Mouse (Mus musculus): ENCODE results near the gene Plekhg6.

Gene Plekhg6

DNA sequence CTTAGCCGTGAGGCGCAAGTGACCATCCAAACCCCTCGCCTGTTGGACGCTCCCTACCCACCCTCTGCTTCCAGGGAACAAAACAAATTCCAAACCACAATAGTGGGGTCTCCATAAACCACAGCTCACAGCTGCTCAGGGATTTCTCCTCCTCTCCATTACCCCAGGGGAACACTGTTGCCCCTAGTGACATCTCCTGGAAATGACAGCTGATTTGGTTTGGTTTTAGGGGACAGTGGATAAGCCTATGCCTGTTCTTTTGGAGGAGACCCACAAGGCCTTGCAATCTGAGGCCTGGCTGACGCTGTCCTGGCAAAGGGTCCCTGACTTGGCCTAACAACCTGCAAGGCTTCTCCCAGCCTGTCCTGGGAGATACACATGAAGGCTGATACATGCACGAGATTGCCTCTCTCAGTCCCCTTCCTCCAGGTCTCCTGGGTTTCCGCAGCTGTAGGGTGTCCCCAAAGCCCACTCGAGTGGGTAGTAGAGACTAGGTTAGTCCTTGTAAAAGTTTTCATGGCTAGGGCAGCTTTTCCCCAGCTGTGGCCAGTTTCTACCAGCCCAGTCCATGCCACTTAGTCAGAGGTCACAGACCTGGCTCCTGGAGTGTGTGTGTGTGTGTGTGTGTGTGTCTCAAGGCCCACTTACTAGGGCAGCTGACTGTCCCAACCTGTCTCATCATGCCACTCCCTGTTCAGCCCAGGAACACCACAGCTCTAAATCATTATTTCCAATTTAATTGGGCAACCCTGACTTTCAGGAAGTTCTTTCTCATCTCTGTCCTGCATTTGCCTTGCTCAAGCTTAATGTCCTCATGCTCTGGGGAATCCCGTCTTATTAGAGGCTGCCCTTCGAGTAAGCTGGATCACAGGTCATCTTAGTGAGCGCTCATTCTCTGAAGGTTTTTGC, 4.7 kb upstream of the Plekhg6 start:
- DNase-seq (ENCODE audit: low spot score) = no peak

DNA sequence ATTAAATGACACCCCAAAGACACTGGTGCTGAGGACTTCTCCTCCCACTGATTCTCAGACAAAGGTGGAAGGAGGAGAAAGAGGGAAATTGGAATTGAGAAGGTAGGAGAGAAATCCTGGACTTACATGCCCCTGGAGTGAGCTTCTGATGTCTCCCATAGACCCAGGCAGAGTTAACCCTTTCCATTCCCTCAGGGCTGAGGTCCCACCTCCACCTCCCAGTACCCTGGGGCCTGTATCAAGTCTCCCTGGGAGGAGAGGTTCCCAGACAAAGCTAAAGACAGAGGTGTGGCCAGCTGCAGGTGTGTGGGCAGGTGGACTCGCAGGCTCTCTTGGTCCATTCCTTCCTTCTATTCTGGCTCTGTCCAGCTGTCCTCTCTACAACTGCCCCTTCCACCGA, 1.4 kb upstream of the Plekhg6 start:
- DNase-seq (ENCODE audit: low spot score) = no peak

DNA sequence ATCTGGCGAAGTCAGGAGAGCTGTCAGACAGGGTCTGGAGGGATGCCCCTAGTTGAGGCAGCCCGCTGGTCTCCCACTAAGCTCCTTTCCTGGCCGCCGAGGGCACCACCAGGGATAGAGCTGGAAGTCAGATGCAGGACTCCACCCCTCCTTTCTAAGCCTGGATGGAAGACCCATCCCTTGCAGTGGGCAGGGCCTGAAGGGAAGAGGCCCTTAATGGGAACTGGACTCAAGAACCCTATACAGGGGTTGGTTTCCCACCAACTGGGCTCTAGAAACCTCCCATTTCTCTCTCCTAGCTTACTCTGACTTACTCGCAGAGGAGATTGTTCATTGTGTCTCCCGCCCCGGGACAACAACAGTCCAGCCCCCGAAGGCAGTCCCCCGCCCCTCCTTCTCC, 812 bp downstream of the Plekhg6 start:
- DNase-seq (ENCODE audit: low spot score) = no peak

DNA sequence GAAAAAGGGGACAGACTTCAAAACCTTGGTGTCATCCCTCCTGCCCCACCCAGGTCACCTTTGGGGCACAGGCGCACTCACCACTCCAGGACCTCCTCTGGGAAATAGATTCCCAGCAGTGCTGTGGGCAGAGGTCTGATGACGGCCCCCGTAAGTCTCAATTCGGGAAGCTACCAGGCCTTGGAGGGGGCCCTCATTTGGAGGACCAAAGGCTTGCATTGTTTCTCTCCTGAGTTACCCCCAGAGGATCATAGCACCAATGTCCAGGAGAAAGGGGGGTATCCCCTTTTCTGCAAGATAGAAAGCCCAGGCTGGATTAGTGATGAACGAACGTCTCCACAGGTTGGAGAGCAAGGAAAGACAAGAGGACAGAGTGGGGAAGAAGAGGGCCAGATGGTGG, 2.0 kb downstream of the Plekhg6 start:
- DNase-seq (ENCODE audit: low spot score) = no peak

DNA sequence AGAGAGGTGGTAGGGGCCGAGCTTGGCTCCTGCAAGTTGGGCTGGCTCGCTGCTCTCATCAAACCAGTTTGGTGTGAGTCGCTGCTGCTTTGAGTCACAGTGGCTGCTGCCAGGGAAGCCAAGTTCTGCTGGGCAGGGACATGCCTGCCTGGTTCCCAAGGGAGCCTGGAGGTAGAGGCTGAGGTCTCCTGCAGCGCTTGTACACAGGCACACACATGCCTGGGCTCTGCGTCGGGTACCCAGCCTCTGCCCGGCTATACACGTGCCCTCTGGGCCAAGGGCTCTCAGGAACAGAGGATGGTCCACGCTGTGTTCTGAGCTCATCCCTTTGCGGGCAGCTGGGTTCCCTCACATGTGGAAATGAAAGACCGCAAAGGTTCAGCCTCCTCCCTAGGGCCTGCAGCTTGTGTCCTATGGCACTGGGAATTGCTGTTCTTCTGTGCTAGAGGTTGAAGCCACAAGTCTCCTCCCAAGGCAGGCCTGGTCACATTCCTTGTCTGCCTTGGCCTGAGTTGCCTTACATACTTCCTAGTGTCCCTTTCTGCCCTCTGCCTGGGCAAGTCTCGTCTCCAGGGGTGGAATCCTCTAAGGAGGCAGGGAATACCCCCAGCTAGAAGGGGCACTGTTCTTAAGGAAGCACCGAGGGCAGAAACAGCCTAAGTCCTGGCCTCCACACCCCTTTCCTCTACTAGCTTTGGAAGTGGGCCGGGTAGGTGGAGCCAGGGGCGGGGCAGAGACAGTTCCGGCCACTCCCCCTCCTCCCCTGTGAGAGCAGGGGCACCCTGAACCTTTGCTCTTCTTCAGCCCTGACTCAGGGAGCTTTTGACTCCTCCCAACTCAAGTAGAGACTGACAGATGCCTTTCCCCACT, 2.8 kb downstream of the Plekhg6 start:
- peak; percentile 22 for DNase-seq (ENCODE audit: low spot score)

DNA sequence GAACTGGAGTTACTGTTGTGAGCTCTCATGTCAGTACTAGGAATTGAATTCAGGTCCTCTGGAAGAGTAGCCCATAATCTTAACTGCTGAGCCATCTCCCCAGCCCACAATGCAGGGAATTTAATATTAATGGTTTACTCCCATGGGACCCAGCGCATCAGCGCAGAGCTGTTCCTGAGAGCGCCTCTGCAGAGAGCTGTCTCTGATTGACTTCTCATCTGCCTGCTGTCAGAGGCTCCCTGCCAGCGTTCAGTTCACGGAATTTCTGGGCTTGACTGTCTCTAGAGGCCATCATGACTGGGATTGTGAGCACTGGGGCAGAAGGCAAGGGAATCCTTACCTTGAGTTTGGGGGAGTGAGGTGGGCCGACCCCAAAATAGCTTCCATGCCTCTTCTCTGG, 3.6 kb downstream of the Plekhg6 start:
- no peak for DNase-seq (ENCODE audit: low spot score)

DNA sequence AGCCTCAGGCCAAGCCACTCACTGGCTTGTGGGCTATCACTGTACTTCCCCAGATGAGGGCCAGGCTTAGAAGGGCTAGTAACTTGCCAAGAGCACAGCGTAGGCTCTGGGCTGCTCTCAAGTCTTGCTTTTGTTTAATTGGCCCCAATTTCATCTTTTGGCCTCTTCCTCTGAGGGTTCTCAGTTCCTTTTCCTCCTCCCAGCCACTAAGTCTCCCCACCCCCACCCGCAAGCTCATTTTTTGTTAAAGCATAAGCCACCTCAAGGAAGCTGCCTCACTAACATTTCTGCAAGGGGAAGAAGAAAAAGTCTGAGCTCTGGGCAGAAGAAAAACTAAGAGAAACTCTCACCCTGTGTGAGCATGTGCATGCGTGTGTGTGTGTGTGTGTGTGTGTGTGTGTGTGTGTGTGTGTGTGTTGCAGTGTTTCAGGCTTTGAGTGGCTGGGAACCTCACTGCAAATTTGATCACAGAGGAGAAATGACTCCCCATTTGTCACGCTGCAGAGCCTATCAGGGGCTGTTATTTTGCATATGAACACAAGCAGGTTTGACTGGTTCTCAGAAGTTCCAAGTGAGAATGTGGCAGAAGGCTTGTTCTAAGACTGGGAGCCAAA, 12.7 kb downstream of the Plekhg6 start:
- no peak for DNase-seq (ENCODE audit: low spot score)

DNA sequence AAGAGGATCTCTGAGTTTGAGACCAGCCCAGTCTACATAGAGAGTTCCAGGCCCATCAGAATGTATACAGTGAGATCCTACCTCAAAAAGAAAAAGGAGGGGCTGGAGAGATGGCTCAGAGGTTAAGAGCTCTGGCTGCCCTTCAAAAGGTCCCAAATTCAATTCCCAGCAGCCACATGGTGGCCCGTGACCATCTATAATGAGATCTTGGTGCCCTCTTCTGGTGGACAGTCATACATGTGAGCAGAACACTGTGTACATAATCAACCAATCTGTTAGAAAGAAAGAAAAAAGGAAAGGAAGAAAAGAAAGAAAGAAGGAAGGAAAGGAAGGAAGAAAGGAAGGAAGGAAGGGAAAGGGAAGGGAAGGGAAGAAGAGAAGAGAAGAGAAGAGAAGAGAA, 14.5 kb downstream of the Plekhg6 start:
- no peak for DNase-seq (ENCODE audit: low spot score)

DNA sequence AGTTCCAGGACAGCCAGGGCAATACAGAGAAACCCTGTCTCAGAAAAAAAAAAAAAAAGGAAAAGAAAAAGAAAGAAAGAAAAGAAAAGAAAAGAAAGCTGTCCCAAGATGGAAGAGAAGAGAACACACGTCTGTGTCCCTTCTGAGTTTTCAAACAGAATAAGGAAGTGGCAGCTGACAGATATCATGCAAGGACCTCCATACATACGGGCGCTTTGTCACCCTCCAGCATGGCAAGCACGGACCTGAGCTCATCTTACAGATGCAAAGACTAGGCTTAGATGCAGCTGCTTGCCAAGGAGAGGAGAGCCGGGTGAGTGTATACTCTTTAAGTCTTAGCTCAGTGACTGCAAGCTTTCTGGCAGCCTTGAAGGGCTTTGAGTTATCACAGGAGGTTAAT, 15.1 kb downstream of the Plekhg6 start:
- no peak for DNase-seq (ENCODE audit: low spot score)

DNA sequence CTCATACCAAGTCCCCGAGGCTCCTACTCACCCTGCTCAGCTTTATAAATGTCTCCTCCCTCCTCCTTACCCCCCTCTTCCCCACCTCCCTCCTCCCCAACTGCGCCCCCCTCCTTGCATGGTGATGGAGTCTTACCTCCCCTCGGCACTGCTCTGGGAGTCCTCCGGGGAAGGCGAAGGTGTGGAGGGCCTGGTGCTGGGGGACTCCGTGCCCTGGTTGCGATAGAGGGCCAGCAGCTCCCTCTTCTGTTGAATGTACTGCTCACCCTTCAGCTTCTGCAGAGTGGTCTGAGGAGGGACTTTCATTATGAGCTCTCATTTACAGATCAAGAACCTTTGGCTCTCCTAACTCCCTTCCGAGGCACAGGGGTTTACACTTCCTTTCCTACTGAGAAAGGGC, 16.1 kb downstream of the Plekhg6 start:
- no peak for DNase-seq (ENCODE audit: low spot score)

DNA sequence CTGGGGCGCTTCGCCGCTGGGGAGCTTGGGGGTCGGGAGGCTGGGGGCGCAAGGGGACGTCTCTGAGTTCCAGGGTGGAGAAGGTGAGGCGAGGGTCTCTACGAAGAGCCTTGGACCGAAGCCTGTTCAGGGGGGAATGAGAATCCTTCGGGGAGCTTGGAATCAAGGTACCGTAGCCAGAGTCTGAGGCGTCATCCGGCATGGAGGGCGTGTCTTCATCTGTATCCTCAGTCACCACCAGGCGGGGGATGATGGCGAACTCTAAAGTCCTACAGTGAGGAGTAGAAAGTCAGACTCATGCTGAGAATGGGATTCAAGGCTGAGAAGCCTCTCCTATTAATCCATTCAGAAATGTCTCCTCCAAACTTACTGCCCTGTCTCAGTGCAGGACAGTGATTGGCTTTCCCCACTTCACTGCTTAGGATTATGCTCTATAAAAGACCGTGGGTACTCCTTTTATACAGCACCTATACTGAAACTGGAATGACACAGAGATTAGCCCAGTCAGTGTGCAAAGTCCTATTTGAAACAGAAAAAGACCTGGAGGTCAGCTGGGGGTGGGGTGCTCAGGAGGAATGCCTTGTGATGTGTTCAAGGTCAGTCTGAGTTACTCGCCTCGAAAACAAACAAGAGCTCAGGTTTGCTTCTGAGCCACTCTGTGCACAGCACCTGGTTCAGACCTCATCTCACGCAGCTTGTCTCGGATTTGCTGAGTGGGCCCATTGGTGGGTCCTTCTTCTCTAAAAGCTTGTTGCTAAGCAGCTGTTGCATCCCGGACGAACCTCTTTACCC, 16.9 kb downstream of the Plekhg6 start:
- DNase-seq (ENCODE audit: low spot score) = no peak

DNA sequence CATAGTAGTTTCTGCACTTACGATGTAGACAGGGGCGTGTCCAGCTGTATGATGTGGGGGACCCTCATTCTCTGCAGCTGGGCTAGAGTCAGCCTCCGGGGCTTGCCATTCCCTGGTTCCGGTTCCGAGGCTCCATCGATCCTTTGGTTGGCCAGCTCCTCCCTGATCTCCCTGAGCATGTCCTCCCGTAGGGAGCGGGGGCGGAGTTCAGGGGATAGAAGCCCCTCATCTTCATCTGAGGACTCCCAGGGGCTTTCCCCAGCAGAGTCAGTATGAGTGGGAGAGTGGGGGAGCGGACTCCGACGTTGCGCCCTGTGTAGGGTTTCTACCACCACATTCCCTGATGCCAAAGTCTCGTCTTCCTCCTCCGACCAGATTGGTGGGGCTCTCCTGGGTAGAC, 17.6 kb downstream of the Plekhg6 start:
- no peak for DNase-seq (ENCODE audit: low spot score)

DNA sequence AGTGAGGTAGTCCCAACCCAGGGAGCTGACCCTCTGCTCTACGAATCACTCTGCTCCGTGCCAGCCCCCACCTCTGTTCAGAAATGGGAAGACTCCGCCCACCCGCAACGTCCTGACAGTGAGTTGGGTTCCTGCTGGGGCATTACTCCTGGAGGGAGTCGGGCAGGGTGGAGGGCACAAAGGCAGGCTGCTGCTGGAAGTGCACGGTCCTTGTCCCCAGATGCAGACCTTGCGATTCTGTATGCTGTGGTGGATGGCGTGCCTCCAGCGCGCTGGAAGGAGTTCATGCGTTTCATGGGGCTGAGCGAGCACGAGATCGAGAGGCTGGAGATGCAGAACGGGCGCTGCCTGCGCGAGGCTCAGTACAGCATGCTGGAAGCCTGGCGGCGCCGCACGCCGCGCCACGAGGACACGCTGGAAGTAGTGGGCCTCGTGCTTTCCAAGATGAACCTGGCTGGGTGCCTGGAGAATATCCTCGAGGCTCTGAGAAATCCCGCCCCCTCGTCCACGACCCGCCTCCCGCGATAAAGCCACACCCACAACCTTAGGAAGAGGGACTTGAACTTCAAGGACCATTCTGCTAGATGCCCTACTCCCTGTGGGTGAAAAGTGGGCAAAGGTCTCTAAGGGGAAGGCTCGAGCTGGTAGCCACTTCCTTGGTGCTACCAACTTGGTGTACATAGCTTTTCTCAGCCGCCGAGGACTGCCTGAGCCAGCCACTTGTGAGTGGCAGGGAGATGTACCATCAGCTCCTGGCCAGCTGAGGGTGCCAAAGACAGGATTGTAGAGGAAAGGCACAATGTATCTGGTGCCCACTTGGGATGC, 18.9 kb downstream of the Plekhg6 start:
- no peak for DNase-seq (ENCODE audit: low spot score)

DNA sequence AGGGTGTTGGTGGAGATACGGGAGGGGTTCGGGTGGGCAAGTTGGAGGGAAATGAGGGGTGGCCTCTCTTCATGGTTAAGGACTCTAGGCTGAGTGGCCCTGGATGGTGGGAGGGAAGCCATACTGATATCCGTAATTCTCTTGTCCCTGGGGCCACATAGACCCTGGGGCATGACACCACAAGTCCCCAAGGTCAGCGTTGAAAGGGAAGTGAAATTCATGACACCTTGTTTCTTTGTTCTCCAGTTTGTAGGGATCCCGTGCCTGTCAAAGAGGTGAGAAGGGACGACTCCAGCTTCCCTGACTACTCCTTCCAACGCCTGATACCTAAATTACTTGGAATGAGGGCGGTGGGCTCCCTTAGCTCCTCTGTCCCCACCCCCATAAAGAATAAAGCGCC, 19.7 kb downstream of the Plekhg6 start:
- DNase-seq (ENCODE audit: low spot score) = no peak

DNA sequence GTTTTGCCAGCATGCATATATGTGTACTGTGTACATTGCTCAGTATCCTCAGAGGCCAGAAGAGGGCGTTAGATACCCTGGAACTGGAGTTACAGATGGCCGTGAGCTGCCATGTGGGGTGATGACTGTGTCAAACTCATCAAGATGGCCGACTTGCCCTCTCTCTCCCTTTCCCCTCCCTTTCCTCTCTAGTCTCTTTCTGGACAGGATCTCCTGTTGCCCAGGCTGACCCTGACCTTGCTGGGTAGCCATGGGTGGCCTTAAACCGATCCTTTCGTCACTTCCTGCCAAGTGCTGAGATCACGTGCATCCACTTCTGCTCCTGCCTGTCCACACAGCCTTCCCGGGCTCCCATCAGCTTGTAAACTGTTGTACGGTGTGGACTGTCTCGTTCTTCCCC, 20.6 kb downstream of the Plekhg6 start:
- no peak for DNase-seq (ENCODE audit: low spot score)

DNA sequence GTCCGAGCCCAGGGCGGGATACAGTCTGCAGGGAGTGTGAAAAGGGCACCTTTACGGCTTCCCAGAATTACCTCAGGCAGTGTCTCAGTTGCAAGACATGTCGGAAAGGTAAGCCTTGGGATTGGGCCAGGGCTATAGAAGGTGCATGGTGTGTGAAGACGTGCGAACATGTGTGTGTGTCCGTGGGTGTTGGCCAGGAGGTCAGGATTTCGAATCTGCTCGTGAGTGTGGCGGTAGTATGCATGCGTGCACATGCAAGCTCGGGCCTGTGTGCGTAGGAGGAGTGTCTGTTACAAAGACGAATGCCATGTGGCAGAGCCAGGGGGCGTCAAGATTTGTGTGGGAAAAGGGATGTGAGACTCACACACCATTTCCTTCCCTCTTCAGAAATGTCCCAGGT, 23.3 kb downstream of the Plekhg6 start:
- DNase-seq (ENCODE audit: low spot score) = no peak

DNA sequence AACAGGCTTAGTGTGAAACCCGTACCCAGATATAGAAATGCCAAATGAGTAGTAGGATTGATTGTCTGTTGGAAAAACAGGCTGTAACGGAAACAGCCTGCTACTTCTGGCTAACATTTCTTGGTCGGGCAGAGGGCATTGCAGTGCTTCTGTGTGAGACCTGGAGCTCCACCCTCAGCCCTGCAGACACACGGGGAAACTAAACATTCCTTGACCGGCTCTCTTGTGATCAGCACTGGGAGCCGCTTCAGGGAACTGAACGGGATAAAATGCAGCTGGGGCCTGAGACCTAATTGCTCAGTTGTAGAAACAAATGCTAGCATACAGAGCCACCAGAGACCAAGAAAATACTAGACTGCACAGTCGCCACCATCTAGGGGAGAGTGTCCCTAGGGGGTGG, 24.3 kb downstream of the Plekhg6 start:
- DNase-seq (ENCODE audit: low spot score) = no peak

DNA sequence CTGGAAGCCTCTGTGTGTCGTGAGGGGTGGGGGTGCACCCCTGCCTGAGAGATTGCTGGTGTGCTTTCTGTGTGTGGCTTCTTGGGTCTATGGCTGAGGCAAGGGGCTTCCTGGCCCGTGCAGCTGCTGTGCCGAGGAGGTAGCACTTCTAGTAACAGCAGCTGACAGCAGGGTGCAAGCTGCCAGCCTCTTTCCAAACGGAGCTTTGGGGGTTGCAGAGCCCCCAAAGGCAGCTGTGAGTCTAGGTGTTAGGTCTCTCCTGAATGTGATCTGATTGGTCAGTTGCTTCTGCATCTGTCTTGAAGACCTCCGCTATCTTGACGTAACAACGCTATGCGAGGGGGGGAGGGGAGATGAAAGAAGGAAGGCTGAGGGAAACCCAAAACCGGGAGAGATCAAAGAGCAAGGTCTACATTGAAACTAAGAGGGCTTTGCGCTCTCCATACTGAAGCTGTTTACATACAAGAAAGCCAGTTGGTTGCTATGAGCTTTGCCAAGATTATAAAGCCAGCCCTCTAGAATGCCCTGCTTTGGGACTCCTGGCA, 25.3 kb downstream of the Plekhg6 start:
- no peak for DNase-seq (ENCODE audit: low spot score)

DNA sequence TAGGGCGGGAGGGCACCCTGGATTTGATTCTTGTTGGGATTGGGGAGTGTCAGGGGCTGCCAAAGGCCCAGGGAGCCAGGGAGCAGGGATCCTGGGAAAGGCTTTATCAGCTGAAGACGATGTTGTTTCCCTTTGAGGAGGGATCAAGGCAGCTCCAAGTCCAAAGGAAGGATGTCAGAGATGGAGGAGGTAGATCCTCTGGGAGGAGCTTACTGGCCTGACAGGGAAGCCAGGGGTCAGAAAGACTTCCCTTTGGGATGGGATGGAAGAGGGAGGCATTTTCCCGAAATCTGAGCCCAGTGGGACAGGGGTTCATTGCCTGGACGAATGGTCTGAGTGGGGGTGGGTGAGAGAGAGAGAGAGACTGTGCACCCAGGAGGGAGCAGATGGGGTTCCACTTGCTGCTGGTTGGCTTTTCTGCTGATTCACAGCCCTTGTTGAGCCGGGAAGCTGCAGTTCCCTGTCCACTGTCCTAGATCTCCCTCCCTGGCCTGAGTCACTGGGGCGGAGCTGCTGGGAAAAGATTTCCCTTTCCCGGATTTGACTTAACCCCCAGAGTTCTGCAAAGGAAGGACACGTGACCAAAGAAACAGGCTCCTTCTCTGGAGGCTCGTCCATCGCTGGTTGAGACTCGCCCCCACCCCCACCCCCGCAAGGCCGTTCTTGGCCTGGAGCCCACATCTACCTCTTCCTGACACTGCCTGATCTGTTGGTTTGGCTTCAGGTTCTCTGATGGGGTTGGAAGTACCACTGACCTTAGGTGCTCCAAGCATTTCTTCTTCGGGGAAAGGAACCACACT, 26.0 kb downstream of the Plekhg6 start:
- no peak for DNase-seq (ENCODE audit: low spot score)

DNA sequence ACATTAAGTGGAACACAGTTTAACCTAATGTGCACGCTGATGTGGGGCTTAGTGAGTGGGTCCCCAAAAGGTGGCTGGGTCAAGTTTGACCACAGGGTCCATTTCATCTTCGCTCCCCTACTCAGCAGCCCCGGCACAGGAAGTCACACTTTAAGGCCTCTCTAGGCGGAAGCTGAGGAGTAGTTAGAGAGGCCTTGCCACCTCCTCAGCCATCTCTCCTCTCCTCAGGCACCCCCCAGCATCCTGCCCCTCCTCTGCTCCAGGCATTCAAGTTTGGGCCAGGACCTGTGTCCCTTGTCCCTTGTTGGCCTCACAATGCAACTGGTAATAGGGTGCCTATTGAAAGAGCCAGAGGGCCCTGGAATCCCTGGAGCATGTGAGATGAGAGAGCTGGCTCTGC, 26.9 kb downstream of the Plekhg6 start:
- no peak for DNase-seq (ENCODE audit: low spot score)
